Mouse (Mus musculus): Measurements from ENCODE around the gene Tchh. TPM values are rescaled to one million over a fixed set of nuclear protein-coding genes. Genes with fewer than 3 reads are reported as not detected.

Tchh gene
- total and polyA plus RNA-seq, 2 experiments: 0.02 to 0.09 TPM

- peak; percentile 71 for DNase-seq (ENCODE audit: extremely low read depth, low read depth, low spot score)
- Histone ChIP-seq H3K4me1 (ENCODE audit: control insufficient read depth, insufficient read depth, low read length) (peaks cover 17% of the 10 kb centered on the region), H3K9ac (ENCODE audit: low read depth, low read length) (peak overlapping the region; percentile 45), H3K27ac (replicated peaks; ENCODE audit: insufficient read depth, low read depth, low read length) (no peak overlapping the region; the same call in 1 of the 2 replicates), H3K36me3 (ENCODE audit: control insufficient read depth, insufficient read depth, low read length) (no peaks in the 10 kb centered on the region), H3K79me2 (ENCODE audit: control insufficient read depth, insufficient read depth, low read length) (no peaks in the 10 kb centered on the region), H3K4me3 (ENCODE audit: insufficient read depth, low read depth, low read length) (peak overlapping the region; percentile 55), H3K27me3 (ENCODE audit: control insufficient read depth, insufficient read depth, low read length) (peaks cover 4% of the 10 kb centered on the region; the same call in 1 of the 2 replicates)
- peak; percentile 42 for TF ChIP-seq CTCF (IDR thresholded peaks at IDR 0.05; ENCODE audit: low read depth, low read length)
- TF ChIP-seq POLR2A (IDR thresholded peaks at IDR 0.05; ENCODE audit: extremely low read depth, insufficient read depth, low read length): no peak
- WGBS: under 1% methylated on average over 59 of the region's 59 CpGs
These were observed 5.2 kb downstream of the Tchh start for GRCm38 (mm10) chr3:93447138-93447841.

- 61% methylated on average over 3 of the region's 3 CpGs for WGBS
- Histone ChIP-seq H3K36me3 (ENCODE audit: control insufficient read depth, insufficient read depth, low read length) (no peaks in the 10 kb centered on the region), H3K27ac (replicated peaks; ENCODE audit: insufficient read depth, low read depth, low read length) (no peak overlapping the region), H3K27me3 (ENCODE audit: control insufficient read depth, insufficient read depth, low read length) (no peaks in the 10 kb centered on the region), H3K4me3 (ENCODE audit: insufficient read depth, low read depth, low read length) (no peak overlapping the region), H3K9ac (ENCODE audit: low read depth, low read length) (no peak overlapping the region), H3K79me2 (ENCODE audit: control insufficient read depth, insufficient read depth, low read length) (no peaks in the 10 kb centered on the region), H3K4me1 (ENCODE audit: control insufficient read depth, insufficient read depth, low read length) (peaks cover 2% of the 10 kb centered on the region; the same call in 1 of the 2 replicates)
- no peak for DNase-seq (ENCODE audit: extremely low read depth, low read depth, low spot score)
- no peak for TF ChIP-seq POLR2A (IDR thresholded peaks at IDR 0.05; ENCODE audit: extremely low read depth, insufficient read depth, low read length)
- TF ChIP-seq CTCF (IDR thresholded peaks at IDR 0.05; ENCODE audit: low read depth, low read length): no peak
These were observed 24.4 kb downstream of the Tchh start for GRCm38 (mm10) chr3:93466556-93466955.

DNA sequence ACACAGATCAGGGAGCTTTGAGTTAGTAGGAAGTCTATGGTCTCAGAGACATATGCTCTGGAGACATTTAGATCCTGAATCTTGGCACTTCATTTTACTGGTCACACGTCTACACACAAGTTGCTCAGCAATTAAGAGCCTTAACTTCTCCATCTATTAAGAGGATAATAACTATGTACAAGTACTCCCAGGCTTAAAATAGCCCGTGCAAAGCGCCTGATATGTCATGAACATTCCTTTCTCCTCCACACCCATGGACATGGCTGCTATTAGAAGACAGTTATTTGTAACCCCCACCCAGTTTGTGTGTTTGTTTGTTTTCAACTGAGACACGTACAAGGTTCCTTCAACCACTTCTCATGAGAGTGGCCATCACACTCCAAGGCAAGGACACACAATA, 25.0 kb downstream of the Tchh start:
- Histone ChIP-seq H3K36me3 (ENCODE audit: control insufficient read depth, insufficient read depth, low read length) (no peaks in the 10 kb centered on the region), H3K79me2 (ENCODE audit: control insufficient read depth, insufficient read depth, low read length) (no peaks in the 10 kb centered on the region), H3K9ac (ENCODE audit: low read depth, low read length) (no peak overlapping the region), H3K4me1 (ENCODE audit: control insufficient read depth, insufficient read depth, low read length) (peaks cover 2% of the 10 kb centered on the region; the same call in 1 of the 2 replicates), H3K27me3 (ENCODE audit: control insufficient read depth, insufficient read depth, low read length) (no peaks in the 10 kb centered on the region), H3K27ac (replicated peaks; ENCODE audit: insufficient read depth, low read depth, low read length) (no peak overlapping the region), H3K4me3 (ENCODE audit: insufficient read depth, low read depth, low read length) (no peak overlapping the region)
- no peak for TF ChIP-seq POLR2A (IDR thresholded peaks at IDR 0.05; ENCODE audit: extremely low read depth, insufficient read depth, low read length)
- no peak for TF ChIP-seq CTCF (IDR thresholded peaks at IDR 0.05; ENCODE audit: low read depth, low read length)
- WGBS: 88% methylated on average over 4 of the region's 4 CpGs
- DNase-seq (ENCODE audit: extremely low read depth, low read depth, low spot score): no peak

DNA sequence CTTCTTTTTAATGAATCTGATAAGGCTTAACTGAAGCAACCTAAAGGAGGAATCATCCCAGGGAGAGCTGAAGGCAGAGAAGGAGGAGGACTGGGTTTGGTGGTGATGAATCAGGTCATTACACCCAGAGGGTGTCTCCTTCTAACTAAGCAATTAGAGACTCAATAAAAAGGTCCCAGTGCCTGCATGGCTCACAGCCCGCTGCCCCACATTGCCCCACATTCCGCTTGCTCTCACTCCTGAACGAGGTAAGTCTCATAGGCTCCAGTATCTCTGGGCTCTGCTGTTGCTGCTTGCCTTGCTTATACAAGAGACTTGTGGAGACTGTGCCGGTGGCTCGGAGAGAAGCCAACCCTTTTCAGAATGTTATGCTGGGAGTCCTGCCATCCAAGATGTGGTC, 26.4 kb downstream of the Tchh start, which contains the start of gene Tchhl1:
TSS of gene Tchhl1 (plus strand) at position 194 of the 400 bp plus-strand sequence.
- no peak within 1 kb of the TSS for H3K9ac ChIP-seq (ENCODE audit: low read depth, low read length)
- H3K36me3 ChIP-seq (ENCODE audit: control insufficient read depth, insufficient read depth, low read length): no peaks in the 10 kb centered on the region
- no peak for DNase-seq (ENCODE audit: extremely low read depth, low read depth, low spot score)
- H3K79me2 ChIP-seq (ENCODE audit: control insufficient read depth, insufficient read depth, low read length): no peaks in the 10 kb centered on the region
- TF ChIP-seq POLR2A (IDR thresholded peaks at IDR 0.05; ENCODE audit: extremely low read depth, insufficient read depth, low read length) (no peak), CTCF (IDR thresholded peaks at IDR 0.05; ENCODE audit: low read depth, low read length) (no peak)
- no peaks in the 10 kb centered on the region for H3K27me3 ChIP-seq (ENCODE audit: control insufficient read depth, insufficient read depth, low read length)
- peak within 1 kb of the TSS; percentile 74 for H3K27ac ChIP-seq (replicated peaks; ENCODE audit: insufficient read depth, low read depth, low read length)
- no peak within 1 kb of the TSS for H3K4me3 ChIP-seq (ENCODE audit: insufficient read depth, low read depth, low read length)
- H3K4me1 ChIP-seq (ENCODE audit: control insufficient read depth, insufficient read depth, low read length): peaks cover 2% of the 10 kb centered on the region; the same call in 1 of the 2 replicates
- 78% methylated on average over 5 of the region's 5 CpGs for WGBS

- Histone ChIP-seq H3K27ac (replicated peaks; ENCODE audit: insufficient read depth, low read depth, low read length) (peak overlapping the region; percentile 74), H3K36me3 (ENCODE audit: control insufficient read depth, insufficient read depth, low read length) (no peaks in the 10 kb centered on the region), H3K4me3 (ENCODE audit: insufficient read depth, low read depth, low read length) (no peak overlapping the region), H3K79me2 (ENCODE audit: control insufficient read depth, insufficient read depth, low read length) (no peaks in the 10 kb centered on the region), H3K4me1 (ENCODE audit: control insufficient read depth, insufficient read depth, low read length) (peaks cover 2% of the 10 kb centered on the region; the same call in 1 of the 2 replicates), H3K27me3 (ENCODE audit: control insufficient read depth, insufficient read depth, low read length) (no peaks in the 10 kb centered on the region), H3K9ac (ENCODE audit: low read depth, low read length) (no peak overlapping the region)
- TF ChIP-seq POLR2A (IDR thresholded peaks at IDR 0.05; ENCODE audit: extremely low read depth, insufficient read depth, low read length) (no peak), CTCF (IDR thresholded peaks at IDR 0.05; ENCODE audit: low read depth, low read length) (no peak)
- DNase-seq (ENCODE audit: extremely low read depth, low read depth, low spot score): peak; percentile 99
- 12% methylated on average over 3 of the region's 3 CpGs for WGBS
These were observed 27.5 kb downstream of the Tchh start for GRCm38 (mm10) chr3:93469629-93470028.

DNA sequence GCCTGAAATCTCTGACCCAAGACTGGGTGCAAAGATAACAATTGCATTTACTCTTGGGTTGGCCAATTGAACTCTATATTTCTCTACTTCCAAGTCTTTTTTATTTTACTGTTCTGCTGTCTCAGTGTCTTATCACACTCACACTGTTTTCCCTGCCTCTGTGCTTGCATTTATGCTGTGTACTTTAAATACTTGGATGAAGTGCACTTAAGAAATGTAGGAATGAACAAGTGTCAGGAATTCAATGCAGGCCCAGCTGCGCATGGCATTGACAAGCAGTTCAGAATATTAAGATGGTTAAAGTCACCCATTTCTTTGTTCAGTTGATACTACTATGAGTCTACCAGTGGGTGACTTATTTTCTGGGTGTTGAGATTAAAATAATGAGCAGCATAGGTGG, 37.9 kb downstream of the Tchh start:
- Histone ChIP-seq H3K27ac (replicated peaks; ENCODE audit: insufficient read depth, low read depth, low read length) (no peak overlapping the region), H3K9ac (ENCODE audit: low read depth, low read length) (no peak overlapping the region), H3K4me1 (ENCODE audit: control insufficient read depth, insufficient read depth, low read length) (no peaks in the 10 kb centered on the region), H3K4me3 (ENCODE audit: insufficient read depth, low read depth, low read length) (no peak overlapping the region), H3K36me3 (ENCODE audit: control insufficient read depth, insufficient read depth, low read length) (no peaks in the 10 kb centered on the region), H3K27me3 (ENCODE audit: control insufficient read depth, insufficient read depth, low read length) (no peaks in the 10 kb centered on the region), H3K79me2 (ENCODE audit: control insufficient read depth, insufficient read depth, low read length) (no peaks in the 10 kb centered on the region)
- TF ChIP-seq CTCF (IDR thresholded peaks at IDR 0.05; ENCODE audit: low read depth, low read length) (no peak), POLR2A (IDR thresholded peaks at IDR 0.05; ENCODE audit: extremely low read depth, insufficient read depth, low read length) (no peak)
- WGBS: 100% methylated on average over 1 of the region's 1 CpGs
- DNase-seq (ENCODE audit: extremely low read depth, low read depth, low spot score): no peak

All from liver, adult 2 months (tissue).